Mouse (Mus musculus) myocyte (in vitro differentiated cells): ENCODE measurements around the gene Cyren.
A peak's percentile ranks its signal among the peaks of the same experiment; 100 is the strongest.

Source experiments
- E2F4 ChIP-seq: IDR thresholded peaks from one replicate; pipeline ENCODE4 v1.6.1; 2011; ENCODE audit warnings: mild to moderate bottlenecking, control low read depth, moderate library complexity; ENCODE audit not compliant: insufficient read depth
- MAX ChIP-seq: IDR thresholded peaks from one replicate; pipeline ENCODE4 v1.6.1; 2011; ENCODE audit warnings: low read depth, mild to moderate bottlenecking, control low read depth
- MYOD1 ChIP-seq, 3 experiments: IDR thresholded peaks; one replicate each; pipeline ENCODE4 v1.6.1; 2011; ENCODE audit warnings: control low read depth in 2 of 3, low read depth in 2 of 3, mild to moderate bottlenecking in 2 of 3, moderate library complexity in 1 of 3; ENCODE audit not compliant: insufficient read length in 2 of 3, control insufficient read depth in 1 of 3
- MYOG ChIP-seq, 3 experiments: IDR thresholded peaks; one replicate each; pipeline ENCODE4 v1.6.1; 2011; ENCODE audit warnings: control low read depth in 2 of 3, low read depth in 2 of 3, mild to moderate bottlenecking in 2 of 3; ENCODE audit not compliant: insufficient read length in 2 of 3, control insufficient read depth in 1 of 3, insufficient read depth in 1 of 3
- POLR2A ChIP-seq: IDR thresholded peaks from one replicate; pipeline ENCODE4 v1.6.1; 2011; ENCODE audit warnings: low read depth, mild to moderate bottlenecking, control low read depth, moderate library complexity; ENCODE audit not compliant: insufficient read length
- POLR2AphosphoS2 ChIP-seq: IDR thresholded peaks from one replicate; pipeline ENCODE4 v1.6.1; 2011; ENCODE audit warnings: low read depth, control low read depth; ENCODE audit not compliant: insufficient read length
- REST ChIP-seq: IDR thresholded peaks from one replicate; pipeline ENCODE4 v1.6.1; 2011; ENCODE audit warnings: mild to moderate bottlenecking, control low read depth, moderate library complexity; ENCODE audit not compliant: insufficient read depth, insufficient read length
- SRF ChIP-seq: IDR thresholded peaks from one replicate; pipeline ENCODE4 v1.6.1; 2011; ENCODE audit warnings: low read depth; ENCODE audit not compliant: control insufficient read depth, insufficient read length
- TCF12 ChIP-seq: IDR thresholded peaks from one replicate; pipeline ENCODE4 v1.6.1; 2011; ENCODE audit warnings: mild to moderate bottlenecking, control low read depth; ENCODE audit not compliant: poor library complexity, insufficient read depth, severe bottlenecking
- TCF3 ChIP-seq: IDR thresholded peaks from one replicate; pipeline ENCODE4 v1.6.1; 2011; ENCODE audit warnings: low read depth, control low read depth; ENCODE audit not compliant: insufficient read length
- USF1 ChIP-seq: IDR thresholded peaks from one replicate; pipeline ENCODE4 v1.6.1; 2011; ENCODE audit warnings: low read depth, mild to moderate bottlenecking, control low read depth, moderate library complexity

DNA sequence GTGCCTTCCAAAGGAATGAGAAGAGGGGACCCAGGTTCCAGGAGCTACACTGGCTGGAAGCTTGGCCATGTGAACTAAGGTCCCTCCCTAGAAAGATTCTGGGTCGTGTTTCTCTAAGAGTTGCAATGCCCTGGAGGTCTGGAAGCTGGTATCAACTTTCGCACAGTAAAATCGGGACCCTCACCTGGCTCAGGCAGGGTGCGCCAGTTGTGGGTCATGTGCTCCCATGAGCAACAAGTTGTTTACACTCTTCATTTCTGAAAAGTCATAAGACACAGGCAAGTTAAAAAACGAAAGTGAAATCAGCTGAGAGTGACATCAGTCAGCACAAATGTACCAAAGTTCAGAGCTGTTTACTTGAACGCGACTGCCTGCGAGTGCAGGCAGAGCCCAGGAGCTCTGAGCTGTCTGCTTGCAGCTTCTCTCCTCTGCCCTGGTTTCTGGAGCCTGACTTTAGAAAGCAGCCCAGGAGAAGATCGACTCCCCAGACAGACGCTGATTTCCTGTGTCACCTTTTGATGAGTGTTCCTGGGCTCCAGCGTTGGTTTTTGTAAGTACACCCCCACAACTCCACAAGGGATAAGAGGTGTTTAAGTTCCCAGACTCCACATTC lies 15.0 kb downstream of the Cyren start, which contains the start of gene Tmem140:
- TF ChIP-seq POLR2A, result no peak
- TF ChIP-seq TCF12, result no peak
- TF ChIP-seq SRF, result no peak
- TF ChIP-seq MAX, result no peak
- TF ChIP-seq MYOG (IDR thresholded peaks at IDR 0.05; ENCODE audit: control insufficient read depth in 1 of 3, insufficient read depth in 1 of 3, insufficient read length in 2 of 3, low read depth in 2 of 3), result no peak
- TF ChIP-seq USF1, result peak; percentile 31
- TF ChIP-seq TCF3, result no peak
- no peak for TF ChIP-seq E2F4
- TF ChIP-seq POLR2AphosphoS2, result no peak
- no peak for TF ChIP-seq REST
- no peak for TF ChIP-seq MYOD1 (IDR thresholded peaks at IDR 0.05; ENCODE audit: control insufficient read depth in 1 of 3, insufficient read length in 2 of 3, low read depth in 2 of 3)
